In genomic region chr3:101408953-101409750, GRCm38 (mm10) we compare ENCODE assay signal across 9 mouse cellular contexts. TPM values are rescaled to one million over a fixed set of nuclear protein-coding genes. Genes with fewer than 3 reads are reported as not detected.
DNase-seq lines count a peak whose midpoint lies in the region; ATAC-seq and TF ChIP-seq lines count a peak whose summit lies in the region.
"Had no signal": no experiment of that assay in that cellular context is flagged by ENCODE, and none has a peak within 500 bp of the region (broad histone marks: within the 10 kb centered on the region; RNA-seq: fewer than 3 reads in every experiment).

No protein-coding gene starts in this region.

- peaks cover 70% of the 10 kb centered on the region for H3K4me1 ChIP-seq in kidney, embryonic 15.5 days
- 0 out of 2 replicates have a peak, but pooled peaks cover 2% of the 10 kb centered on the region for H3K4me1 ChIP-seq in kidney, adult 2 months (ENCODE audit: control insufficient read depth, insufficient read depth, low read length)
- peaks cover 85% of the 10 kb centered on the region for H3K4me1 ChIP-seq in embryonic facial prominence, embryonic 15.5 days
- peaks cover 57% of the 10 kb centered on the region for H3K4me1 ChIP-seq in midbrain, embryonic 13.5 days (replicated peaks)
- H3K4me1 ChIP-seq in liver, postnatal 0 days (ENCODE audit: insufficient read depth), result no peaks in the 10 kb centered on the region

- TF ChIP-seq CTCF in kidney, adult 2 months (conservative IDR thresholded peaks at IDR 0.05; ENCODE audit: insufficient read depth, insufficient read length, low read depth, low read length), result no peak
- TF ChIP-seq CTCF in liver, postnatal 0 days (IDR thresholded peaks at IDR 0.05; ENCODE audit: low read depth), result no peak

- H3K9ac ChIP-seq in kidney, embryonic 15.5 days, result no peak overlapping the region
- no peak overlapping the region for H3K9ac ChIP-seq in embryonic facial prominence, embryonic 15.5 days
- no peak overlapping the region for H3K9ac ChIP-seq in midbrain, embryonic 13.5 days (replicated peaks)
- H3K9ac ChIP-seq in liver, postnatal 0 days (replicated peaks), result no peak overlapping the region
- H3K9ac ChIP-seq: midbrain, embryonic 12.5 days had no signal

- no peak overlapping the region for H3K4me3 ChIP-seq in kidney, embryonic 15.5 days (replicated peaks)
- no peak overlapping the region for H3K4me3 ChIP-seq in kidney, adult 2 months (ENCODE audit: insufficient read depth, low read depth, low read length)
- no peak overlapping the region for H3K4me3 ChIP-seq in embryonic facial prominence, embryonic 15.5 days (replicated peaks)
- H3K4me3 ChIP-seq in midbrain, embryonic 13.5 days (replicated peaks), result no peak overlapping the region
- H3K4me3 ChIP-seq in liver, postnatal 0 days (ENCODE audit: low read depth, low read length), result no peak overlapping the region
- H3K4me3 ChIP-seq: midbrain, embryonic 12.5 days had no signal

- H3K27ac ChIP-seq in kidney, embryonic 15.5 days, result peak overlapping the region; percentile 70
- H3K27ac ChIP-seq in kidney, adult 2 months (ENCODE audit: insufficient read depth, low read depth, low read length), result no peak overlapping the region
- peak overlapping the region; percentile 76 for H3K27ac ChIP-seq in embryonic facial prominence, embryonic 15.5 days (replicated peaks)
- H3K27ac ChIP-seq in midbrain, embryonic 13.5 days, result peak overlapping the region; percentile 32; the same call in 1 of the 2 replicates
- no peak overlapping the region for H3K27ac ChIP-seq in liver, postnatal 0 days (ENCODE audit: low read depth)

- H3K4me2 ChIP-seq in kidney, embryonic 15.5 days, result peak overlapping the region; percentile 30
- H3K4me2 ChIP-seq in embryonic facial prominence, embryonic 15.5 days (replicated peaks), result peak overlapping the region; percentile 32
- H3K4me2 ChIP-seq in midbrain, embryonic 13.5 days (replicated peaks), result no peak overlapping the region
- H3K4me2 ChIP-seq in liver, postnatal 0 days (ENCODE audit: low read depth, low read length), result no peak overlapping the region
- H3K4me2 ChIP-seq: midbrain, embryonic 12.5 days had no signal

- DNase-seq in adrenal gland, adult (ENCODE audit: inconsistent age in 2 of 2, low spot score in 1 of 2), result peak; percentile 43 to 59
- DNase-seq in adrenal gland, adult 8-10 months, result no peak
- no peak for DNase-seq in kidney, adult 2 months
- no peak for DNase-seq in liver, postnatal 0 days
- no peak for DNase-seq in right cerebral cortex, adult 18-20 months

- H3K27me3 ChIP-seq in kidney, embryonic 15.5 days, result no peaks in the 10 kb centered on the region
- no peaks in the 10 kb centered on the region for H3K27me3 ChIP-seq in kidney, adult 2 months (replicated peaks; ENCODE audit: control insufficient read depth, insufficient read depth, low read length)
- no peaks in the 10 kb centered on the region for H3K27me3 ChIP-seq in embryonic facial prominence, embryonic 15.5 days
- no peaks in the 10 kb centered on the region for H3K27me3 ChIP-seq in midbrain, embryonic 13.5 days
- H3K27me3 ChIP-seq in liver, postnatal 0 days (ENCODE audit: insufficient read depth, low read length), result no peaks in the 10 kb centered on the region
- H3K27me3 ChIP-seq: midbrain, embryonic 12.5 days had no signal

- ATAC-seq in kidney, embryonic 15.5 days (replicated peaks; ENCODE audit: low FRiP score), result no peak
- ATAC-seq in embryonic facial prominence, embryonic 15.5 days (ENCODE audit: insufficient number of reproducible peaks, low FRiP score, low TSS enrichment, low read depth), result no peak
- ATAC-seq in midbrain, embryonic 13.5 days, result peak; percentile 13; the same call in 1 of the 2 replicates
- ATAC-seq in liver, postnatal 0 days, result no peak

- TF ChIP-seq POLR2A in kidney, adult 2 months (IDR thresholded peaks at IDR 0.05; ENCODE audit: low read depth, low read length), result no peak

- no peaks in the 10 kb centered on the region for H3K36me3 ChIP-seq in kidney, embryonic 15.5 days
- no peaks in the 10 kb centered on the region for H3K36me3 ChIP-seq in kidney, adult 2 months (ENCODE audit: control insufficient read depth, insufficient read depth, low read length)
- no peaks in the 10 kb centered on the region for H3K36me3 ChIP-seq in embryonic facial prominence, embryonic 15.5 days
- no peaks in the 10 kb centered on the region for H3K36me3 ChIP-seq in midbrain, embryonic 13.5 days
- no peaks in the 10 kb centered on the region for H3K36me3 ChIP-seq in liver, postnatal 0 days (replicated peaks; ENCODE audit: insufficient read depth, low read length)
- H3K36me3 ChIP-seq: midbrain, embryonic 12.5 days had no signal

- H3K9me3 ChIP-seq in kidney, embryonic 15.5 days (replicated peaks), result no peaks in the 10 kb centered on the region
- H3K9me3 ChIP-seq in embryonic facial prominence, embryonic 15.5 days (replicated peaks), result no peaks in the 10 kb centered on the region
- no peaks in the 10 kb centered on the region for H3K9me3 ChIP-seq in midbrain, embryonic 13.5 days
- H3K9me3 ChIP-seq in liver, postnatal 0 days (ENCODE audit: low read length), result no peaks in the 10 kb centered on the region
- H3K9me3 ChIP-seq: midbrain, embryonic 12.5 days had no signal

- 42% methylated on average over 20 of the region's 20 CpGs for WGBS in kidney, embryonic 15.5 days
- 42% methylated on average over 20 of the region's 20 CpGs for WGBS in kidney, adult 2 months
- 24% methylated on average over 20 of the region's 20 CpGs for WGBS in embryonic facial prominence, embryonic 15.5 days
- WGBS in midbrain, embryonic 13.5 days, result 54% methylated on average over 20 of the region's 20 CpGs
- WGBS in liver, postnatal 0 days (ENCODE audit: insufficient replicate concordance), result 56% methylated on average over 20 of the region's 20 CpGs

- no peak for TF ChIP-seq EP300 in liver, postnatal 0 days (IDR thresholded peaks at IDR 0.05; ENCODE audit: low read depth)

RNA-seq across cellular contexts. Expression of gene Igsf3, which starts 32.3 kb away (rescaled TPM):
- 10 to 100 TPM in 2 of 4 experiments, 1 to 10 TPM in 2; 4.5 to 11.8 (median 8.2) TPM for total RNA-seq in adrenal gland, adult 8-10 months (2022)
- 24.3 and 25.4 TPM in 2 replicates for polyA plus RNA-seq in kidney, embryonic 15.5 days (2015; fragmentation: Nextera tagmentation; extraction: Ambion mirVana)
- 2.6 and 2.9 TPM in 2 replicates for polyA plus RNA-seq in kidney, adult 2 months (2012; rRNA removed)
- 76.1 and 77.2 TPM in 2 replicates for polyA plus RNA-seq in embryonic facial prominence, embryonic 15.5 days (2015; fragmentation: Nextera tagmentation; extraction: Ambion mirVana)
- 75.5 and 79.1 TPM in 2 replicates for polyA plus RNA-seq in midbrain, embryonic 13.5 days (2015; fragmentation: Nextera tagmentation; extraction: Ambion mirVana)
- 1.7 and 1.9 TPM in 2 replicates for polyA plus RNA-seq in liver, postnatal 0 days (2015; fragmentation: Nextera tagmentation; extraction: Ambion mirVana)

Comparison
In these comparisons a context has a peak if more than half of its experiments do, and no peak if none do; other contexts are left out.
1. DNase-seq: peak in adrenal gland, adult (2 of 2); none in adrenal gland, adult 8-10 months (single experiment), kidney, adult 2 months (single experiment), liver, postnatal 0 days (single experiment) and right cerebral cortex, adult 18-20 months (single experiment).
2. H3K27ac ChIP-seq: peak in kidney, embryonic 15.5 days (single experiment), embryonic facial prominence, embryonic 15.5 days (single experiment) and midbrain, embryonic 13.5 days (single experiment); none in kidney, adult 2 months (single experiment) and liver, postnatal 0 days (single experiment).
3. H3K4me2 ChIP-seq: peak in kidney, embryonic 15.5 days (single experiment) and embryonic facial prominence, embryonic 15.5 days (single experiment); none in midbrain, embryonic 13.5 days (single experiment) and liver, postnatal 0 days (single experiment).